Mouse (Mus musculus) cerebellum, adult 11-12 months (tissue): ENCODE results near the gene BC049715.

Source experiments
- DNase-seq: peaks from one replicate; pipeline ENCODE4 v3.0.0; 2022

Gene BC049715

GRCm38 (mm10) chr6:136808631-136809046 lies 18.8 kb upstream of the BC049715 start:
- DNase-seq, result no peak

DNA sequence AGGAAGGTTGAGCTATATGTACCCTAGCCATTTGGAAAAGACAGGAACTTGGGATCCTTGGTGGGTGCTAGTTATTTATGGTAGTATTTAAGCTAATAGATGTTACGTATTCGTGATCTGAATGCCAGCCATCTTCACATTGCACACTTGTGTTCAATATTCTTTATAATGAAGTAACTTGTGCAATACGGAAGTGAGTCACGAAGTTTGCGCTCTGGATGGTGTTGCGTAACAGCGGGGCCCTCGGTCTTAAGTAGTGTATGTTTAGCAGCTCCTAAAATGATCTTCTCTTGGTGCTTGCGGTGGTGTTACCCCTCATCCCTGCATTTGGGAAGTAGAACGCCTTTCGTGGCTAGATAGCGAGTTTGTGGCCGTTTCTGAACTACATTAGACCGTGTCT lies 18.3 kb upstream of the BC049715 start:
- no peak for DNase-seq

DNA sequence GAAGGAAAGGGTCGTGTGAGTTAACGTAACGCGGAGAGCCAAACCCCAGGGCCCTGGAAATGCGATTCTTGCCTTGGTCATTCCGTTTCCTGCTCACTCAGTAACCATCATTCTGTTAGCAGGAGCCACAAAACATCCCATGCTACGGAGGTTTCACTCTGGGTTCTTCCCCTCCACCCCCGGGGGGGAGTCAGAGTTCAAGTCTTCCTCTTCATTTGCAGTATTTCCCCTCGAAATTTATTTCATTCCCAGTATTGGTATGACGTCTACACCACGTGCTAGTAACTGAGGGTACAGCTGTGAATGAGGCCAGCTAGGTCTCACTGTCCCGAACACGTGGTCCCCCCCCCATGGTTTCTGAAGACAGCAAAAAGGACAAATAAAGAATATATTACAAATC lies 17.8 kb upstream of the BC049715 start:
- DNase-seq, result no peak

DNA sequence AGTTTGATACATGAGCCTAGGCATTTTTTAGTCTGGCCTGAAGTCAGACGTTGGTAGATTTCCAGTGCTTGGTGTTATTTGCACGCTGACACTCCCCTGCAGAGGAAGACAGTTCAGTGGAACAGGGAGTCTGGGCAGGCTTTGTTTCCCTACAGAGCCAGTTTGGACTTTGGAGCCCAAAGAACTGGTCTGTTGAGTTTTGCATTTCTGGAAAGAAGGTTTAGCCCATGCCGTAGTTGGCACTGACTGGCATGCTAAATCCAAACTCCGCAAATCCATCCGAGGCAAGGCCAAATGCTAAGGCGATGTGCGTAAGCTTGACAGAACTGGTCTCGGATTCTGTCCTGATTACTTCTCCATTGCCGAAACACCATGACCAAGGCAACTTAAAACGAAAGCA lies 16.2 kb upstream of the BC049715 start:
- DNase-seq, result no peak

- DNase-seq, result no peak
These were observed 14.3 kb upstream of the BC049715 start for GRCm38 (mm10) chr6:136813117-136813516.

- DNase-seq, result no peak
These were observed 12.0 kb upstream of the BC049715 start for GRCm38 (mm10) chr6:136815381-136815780.

GRCm38 (mm10) chr6:136816826-136817225 lies 10.6 kb upstream of the BC049715 start:
- no peak for DNase-seq

GRCm38 (mm10) chr6:136817549-136817948 lies 9.9 kb upstream of the BC049715 start:
- DNase-seq, result no peak

GRCm38 (mm10) chr6:136820381-136820780 lies 7.0 kb upstream of the BC049715 start:
- no peak for DNase-seq

GRCm38 (mm10) chr6:136821086-136821485 lies 6.3 kb upstream of the BC049715 start:
- DNase-seq, result no peak

DNA sequence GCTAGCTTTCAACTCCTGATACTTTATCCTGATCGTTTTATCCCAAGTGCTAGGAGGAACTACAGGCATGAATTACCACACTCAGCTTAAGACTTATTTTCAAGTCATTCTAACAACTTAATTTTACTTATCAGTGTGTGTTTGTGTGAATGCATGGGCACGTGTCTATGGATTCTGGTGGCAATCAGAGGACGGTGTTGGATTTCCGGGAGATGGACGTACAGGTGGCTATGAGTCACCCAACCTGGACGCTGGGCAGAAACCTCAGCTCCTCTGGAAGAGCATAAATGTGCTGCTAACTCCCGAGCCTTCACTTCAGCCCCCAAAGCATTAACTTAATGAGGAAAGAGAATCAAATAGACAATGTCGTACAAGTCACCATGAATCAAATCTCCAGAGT lies 2.4 kb upstream of the BC049715 start:
- DNase-seq, result no peak

DNA sequence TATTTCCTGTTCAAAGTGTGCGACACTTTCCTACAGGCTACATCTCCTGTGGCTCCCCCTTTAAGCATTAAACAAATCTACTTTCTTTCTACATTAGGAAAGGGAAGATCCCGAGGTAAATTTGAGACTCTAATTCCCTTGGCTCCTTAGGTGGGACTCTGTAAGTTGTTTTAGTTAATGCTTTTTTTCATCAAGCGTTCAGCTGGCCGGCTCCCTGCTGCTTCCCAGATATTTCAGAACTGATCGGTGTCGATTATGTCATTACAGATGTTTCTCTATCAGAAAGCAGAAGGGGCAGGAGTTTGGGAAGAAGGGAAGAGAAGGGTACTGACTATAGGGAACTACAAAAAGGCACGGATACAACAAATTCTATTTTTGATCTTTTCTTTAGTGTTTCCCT lies 310 bp upstream of the BC049715 start:
- no peak for DNase-seq

DNA sequence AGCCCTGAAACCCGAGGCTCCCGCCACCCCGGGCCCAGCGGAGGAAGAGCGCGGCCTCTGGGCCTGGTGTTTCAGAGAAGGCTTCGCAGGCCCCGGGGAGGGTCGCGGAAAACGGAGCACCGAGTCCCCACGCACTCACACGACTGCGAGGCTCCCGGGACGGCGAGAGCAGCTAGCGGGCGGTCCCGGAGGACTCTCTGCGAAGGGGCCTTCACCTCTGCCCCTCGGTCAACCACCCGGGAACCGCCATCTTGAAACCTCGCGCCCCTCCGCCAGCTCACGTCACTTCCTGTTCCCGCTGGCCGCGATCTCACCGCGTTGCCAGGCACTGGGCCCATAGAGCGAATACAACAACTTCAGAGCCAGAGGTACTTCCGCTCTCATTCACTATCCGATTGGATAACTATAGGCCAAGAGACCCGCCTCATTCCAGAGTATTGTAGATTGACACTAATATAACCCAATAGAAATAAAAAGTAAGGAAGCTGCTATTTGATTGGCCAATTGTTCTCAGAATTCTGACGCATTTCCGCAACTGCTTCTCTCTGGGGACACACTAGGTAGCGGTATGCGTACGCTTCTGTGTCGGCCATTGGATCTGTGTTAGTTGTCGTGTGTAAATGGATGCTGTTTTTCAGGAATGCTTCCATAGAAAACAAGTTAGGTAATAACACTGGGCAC lies 595 bp downstream of the BC049715 start, which contains the start of gene Wbp11:
TSS of gene Wbp11 (minus strand) at position 353 of the 681 bp plus-strand sequence.
- DNase-seq, result peak; percentile 97

GRCm38 (mm10) chr6:136828681-136829080 lies 1.3 kb downstream of the BC049715 start:
- no peak for DNase-seq

DNA sequence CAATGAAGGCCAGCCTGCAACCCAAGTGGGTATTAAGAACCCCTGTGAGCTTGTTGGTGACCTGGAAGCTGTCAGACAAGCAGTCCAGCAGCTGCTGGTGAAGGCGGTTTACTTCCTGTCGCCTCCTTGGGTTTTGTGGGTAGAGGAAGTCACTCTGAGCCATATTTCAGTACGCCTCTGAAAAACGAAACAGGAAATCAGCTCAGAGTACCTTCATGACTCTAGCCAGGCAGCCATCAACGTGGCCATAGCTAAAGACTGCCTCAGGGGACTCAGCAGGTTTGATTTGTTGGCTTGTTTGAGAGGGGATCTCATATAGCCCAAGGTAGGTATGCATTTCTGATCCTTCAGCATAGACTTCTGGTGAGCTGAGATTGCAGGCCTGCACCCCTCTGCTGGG lies 4.3 kb downstream of the BC049715 start:
- no peak for DNase-seq

- DNase-seq, result no peak
These were observed 7.9 kb downstream of the BC049715 start, which contains the start of gene Smco3 for GRCm38 (mm10) chr6:136835352-136835751. Gene Smco3 (minus strand): TSS chr6:136835452.

- DNase-seq, result no peak
These were observed 9.9 kb downstream of the BC049715 start for GRCm38 (mm10) chr6:136837323-136837722.

GRCm38 (mm10) chr6:136844903-136845302 lies 17.5 kb downstream of the BC049715 start:
- no peak for DNase-seq

DNA sequence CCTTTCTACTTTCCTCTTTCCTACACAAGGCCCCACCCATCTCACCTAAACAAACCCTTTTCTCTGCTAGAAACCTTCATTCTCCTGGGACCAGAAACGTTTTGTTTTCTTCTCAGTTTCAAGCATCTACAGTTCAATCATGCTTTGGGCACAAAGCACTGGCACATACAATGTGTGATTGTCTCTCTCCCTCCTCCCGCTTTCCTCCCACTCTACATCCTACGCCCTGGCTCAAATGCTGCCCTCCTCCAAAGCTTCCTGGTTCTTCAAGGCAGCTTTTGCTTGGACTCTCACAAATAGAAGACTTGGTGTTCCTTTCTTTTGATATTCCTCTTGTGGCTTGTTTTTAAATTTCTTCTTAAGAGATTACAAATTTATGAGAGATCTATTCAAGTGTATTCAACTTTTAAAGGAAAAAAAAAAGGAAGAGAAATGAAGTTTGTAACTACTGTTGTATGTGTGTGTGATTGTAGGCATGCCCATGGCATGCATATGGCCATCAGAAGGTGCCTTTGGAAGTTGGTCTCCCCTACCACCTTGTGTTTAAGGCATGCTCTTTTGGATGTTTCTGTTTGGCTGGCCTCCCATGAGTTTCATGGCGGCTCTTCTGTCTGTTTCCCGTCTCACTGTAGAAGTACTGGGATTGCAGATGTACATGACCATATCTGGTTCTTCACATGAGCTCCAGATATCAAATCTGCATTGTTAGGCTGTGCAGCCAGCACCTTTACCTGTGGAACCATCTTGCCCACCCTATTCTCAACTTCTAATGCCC lies 18.5 kb downstream of the BC049715 start:
- DNase-seq, result no peak

- no peak for DNase-seq
These were observed 19.8 kb downstream of the BC049715 start for GRCm38 (mm10) chr6:136847267-136847666.

GRCm38 (mm10) chr6:136847790-136848189 lies 20.4 kb downstream of the BC049715 start:
- DNase-seq, result no peak

GRCm38 (mm10) chr6:136848399-136848798 lies 21.0 kb downstream of the BC049715 start:
- no peak for DNase-seq

DNA sequence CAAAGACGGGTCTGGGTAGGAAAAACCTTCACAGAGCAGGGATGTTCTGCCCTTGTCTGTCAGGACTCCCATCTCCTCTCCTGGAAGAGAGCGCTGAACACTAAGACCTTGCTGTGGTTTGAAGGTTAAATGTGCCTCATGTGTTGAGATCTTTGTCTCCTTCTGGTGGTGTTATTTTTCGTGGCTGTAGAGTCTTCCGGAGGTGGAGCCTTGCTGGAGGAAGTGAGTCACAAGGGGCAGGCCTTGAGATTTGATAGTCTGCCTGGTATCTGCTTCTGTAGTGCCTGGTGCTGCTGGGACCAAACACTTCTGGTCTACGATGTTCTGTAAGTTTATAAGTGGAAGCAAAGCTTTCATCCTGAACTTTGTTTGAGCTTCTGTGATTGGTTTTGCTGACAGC lies 21.5 kb downstream of the BC049715 start:
- no peak for DNase-seq

GRCm38 (mm10) chr6:136850267-136850666 lies 22.8 kb downstream of the BC049715 start:
- no peak for DNase-seq
